Mouse (Mus musculus): ENCODE results near the gene Dclre1c. TPM values are rescaled to one million over a fixed set of nuclear protein-coding genes. Genes with fewer than 3 reads are reported as not detected.

Dclre1c gene
- total RNA-seq, 1 experiment from 2014 or later, result 6.7 TPM

GRCm38 (mm10) chr2:3474861-3475283 lies 50.9 kb downstream of the Dclre1c start, which contains the start of gene Suv39h2:
TSS of gene Suv39h2 (minus strand) at chr2:3475031.
- DNase-seq, result peak; percentile 99

GRCm38 (mm10) chr2:3475746-3476251 lies 51.9 kb downstream of the Dclre1c start:
- no peak for DNase-seq

GRCm38 (mm10) chr2:3480239-3480638 lies 56.3 kb downstream of the Dclre1c start:
- no peak for DNase-seq

- no peak for DNase-seq
Measured at GRCm38 (mm10) chr2:3489816-3490215, 65.9 kb downstream of the Dclre1c start.

GRCm38 (mm10) chr2:3493833-3494409 lies 70.0 kb downstream of the Dclre1c start:
- DNase-seq, result peak; percentile 38

GRCm38 (mm10) chr2:3499543-3499942 lies 75.6 kb downstream of the Dclre1c start:
- DNase-seq, result no peak

- DNase-seq, result no peak
Measured at GRCm38 (mm10) chr2:3500886-3501285, 77.0 kb downstream of the Dclre1c start.

- peak; percentile 62 for DNase-seq
Measured at GRCm38 (mm10) chr2:3512076-3512475, 88.1 kb downstream of the Dclre1c start.

- DNase-seq, result peak; percentile 97
Measured at GRCm38 (mm10) chr2:3512552-3513454, 88.9 kb downstream of the Dclre1c start, which contains the start of the genes Gm45902, Hspa14 and Cdnf. TSS of gene Gm45902 (minus strand) at chr2:3512790. TSS of gene Hspa14 (minus strand) at chr2:3512814. TSS of gene Cdnf (plus strand) at chr2:3513030.

Other genes with a start within 250 kb of the Dclre1c start
- 49.7 and 51.5 TPM in 2 replicates for gene Nmt2, start 139.9 kb upstream of the Dclre1c start, total RNA-seq (2021)
- 12.7 and 13.7 TPM in 2 replicates for gene Rpp38, start 91.5 kb upstream of the Dclre1c start, total RNA-seq (2021)
- gene Acbd7, start 88.0 kb upstream of the Dclre1c start, total RNA-seq (2021), result not detected in 2 replicates
- not detected in 2 replicates for gene Olah, start 26.9 kb upstream of the Dclre1c start, total RNA-seq (2021)
- not detected in 2 replicates for gene Meig1, start 1.5 kb upstream of the Dclre1c start, total RNA-seq (2021)
- gene Suv39h2, start 50.9 kb downstream of the Dclre1c start, total RNA-seq (2021), result 2.3 and 2.9 TPM in 2 replicates
- 2.8 and 3.6 TPM in 2 replicates for gene Gm45902, start 88.7 kb downstream of the Dclre1c start, total RNA-seq (2021)
- gene Hspa14, start 88.7 kb downstream of the Dclre1c start, total RNA-seq (2021), result 42.6 and 45.0 TPM in 2 replicates
- gene Cdnf, start 88.9 kb downstream of the Dclre1c start, total RNA-seq (2021), result 2.2 and 2.4 TPM in 2 replicates
- gene Fam107b, start 146.4 kb downstream of the Dclre1c start, total RNA-seq (2021), result 23.4 and 32.4 TPM in 2 replicates